Mouse (Mus musculus): ENCODE results near the gene Letm1. TPM values are rescaled to one million over a fixed set of nuclear protein-coding genes. Genes with fewer than 3 reads are reported as not detected.

The Letm1 gene
- polyA plus RNA-seq, 1 experiment from 2014 or later, result 45.0 TPM

- H3K9ac ChIP-seq (ENCODE audit: low read length), result no peak overlapping the region
- 69% methylated on average over 2 of the region's 2 CpGs for WGBS
- no peak for ATAC-seq (ENCODE audit: insufficient number of reproducible peaks, insufficient read depth, low FRiP score, low read depth)
- peaks cover 17% of the 10 kb centered on the region for H3K9me3 ChIP-seq (ENCODE audit: control insufficient read depth, low read length)
- H3K4me3 ChIP-seq (ENCODE audit: control insufficient read depth in 1 of 2, insufficient read depth in 1 of 2, low read depth in 1 of 2, low read length in 2 of 2), result no peak overlapping the region
- no peak overlapping the region for H3K4me2 ChIP-seq (ENCODE audit: low read length)
- H3K27ac ChIP-seq (replicated peaks in 1 of 2; ENCODE audit: control insufficient read depth in 1 of 2, insufficient read depth in 1 of 2, low read depth in 2 of 2, low read length in 2 of 2), result no peak overlapping the region
- no peaks in the 10 kb centered on the region for H3K27me3 ChIP-seq (ENCODE audit: control insufficient read depth, insufficient read depth, low read length)
- H3K36me3 ChIP-seq (ENCODE audit: control insufficient read depth, insufficient read depth, low read length), result no peaks in the 10 kb centered on the region
- no peaks in the 10 kb centered on the region for H3K4me1 ChIP-seq (ENCODE audit: control insufficient read depth in 2 of 2, insufficient read depth in 2 of 2, low read length in 2 of 2)
These were observed 20.7 kb upstream of the Letm1 start for GRCm38 (mm10) chr5:33803337-33803736.

- ATAC-seq (ENCODE audit: insufficient number of reproducible peaks, insufficient read depth, low FRiP score, low read depth), result no peak
These were observed 9.5 kb upstream of the Letm1 start for GRCm38 (mm10) chr5:33791912-33792643.

DNA sequence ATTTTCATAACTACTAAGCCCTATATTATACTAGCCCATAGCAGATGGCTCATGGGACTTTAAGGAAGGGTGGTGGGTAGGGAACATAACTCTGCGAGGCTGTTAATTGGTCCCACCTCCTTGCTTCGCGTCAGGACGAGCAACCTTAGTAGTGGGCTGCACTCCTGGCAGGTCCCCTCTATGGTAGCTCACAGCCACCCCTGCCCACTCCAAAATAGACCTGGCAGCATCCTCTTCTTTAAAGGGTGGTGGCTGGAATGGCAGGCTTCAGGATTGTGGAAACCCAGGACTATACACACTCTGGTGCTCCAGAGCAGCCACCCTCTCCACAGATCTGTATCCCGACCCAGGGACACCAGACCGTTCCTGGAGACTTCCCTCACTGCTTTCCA, 378 bp upstream of the Letm1 start:
- Histone ChIP-seq H3K4me2 (ENCODE audit: low read length) (peak overlapping the region; percentile 93), H3K27ac (replicated peaks in 1 of 2; ENCODE audit: control insufficient read depth in 1 of 2, insufficient read depth in 1 of 2, low read depth in 2 of 2, low read length in 2 of 2) (peak overlapping the region in 1 of 2 experiments; percentile 78; a peak in 1 of 4 replicates), H3K9ac (ENCODE audit: low read length) (peak overlapping the region; percentile 80), H3K27me3 (ENCODE audit: control insufficient read depth, insufficient read depth, low read length) (no peaks in the 10 kb centered on the region), H3K4me3 (ENCODE audit: control insufficient read depth in 1 of 2, insufficient read depth in 1 of 2, low read depth in 1 of 2, low read length in 2 of 2) (peak overlapping the region; percentile 72 to 73), H3K9me3 (ENCODE audit: control insufficient read depth, low read length) (no peaks in the 10 kb centered on the region), H3K36me3 (ENCODE audit: control insufficient read depth, insufficient read depth, low read length) (peaks cover under 1% of the 10 kb centered on the region; the same call in 1 of the 2 replicates), H3K4me1 (ENCODE audit: control insufficient read depth in 2 of 2, insufficient read depth in 2 of 2, low read length in 2 of 2) (peaks cover 3 to 10% of the 10 kb centered on the region in 2 experiments; a peak in 3 of 4 replicates)
- WGBS, result 5% methylated on average over 6 of the region's 6 CpGs
- 0 out of 2 replicates have a peak, but pooled peaks have one; percentile 5 for ATAC-seq (ENCODE audit: insufficient number of reproducible peaks, insufficient read depth, low FRiP score, low read depth)

More at GRCm38 (mm10) chr5:33791912-33792643, 9.5 kb upstream of the Letm1 start:
- no peak overlapping the region for H3K4me2 ChIP-seq (ENCODE audit: low read length)
- H3K9me3 ChIP-seq (ENCODE audit: control insufficient read depth, low read length), result no peaks in the 10 kb centered on the region
- no peak overlapping the region for H3K27ac ChIP-seq (replicated peaks in 1 of 2; ENCODE audit: control insufficient read depth in 1 of 2, insufficient read depth in 1 of 2, low read depth in 2 of 2, low read length in 2 of 2)
- no peaks in the 10 kb centered on the region for H3K4me1 ChIP-seq (ENCODE audit: control insufficient read depth in 2 of 2, insufficient read depth in 2 of 2, low read length in 2 of 2)
- no peak overlapping the region for H3K4me3 ChIP-seq (ENCODE audit: control insufficient read depth in 1 of 2, insufficient read depth in 1 of 2, low read depth in 1 of 2, low read length in 2 of 2)
- WGBS, result 68% methylated on average over 5 of the region's 5 CpGs
- no peak overlapping the region for H3K9ac ChIP-seq (ENCODE audit: low read length)
- no peaks in the 10 kb centered on the region for H3K36me3 ChIP-seq (ENCODE audit: control insufficient read depth, insufficient read depth, low read length)
- H3K27me3 ChIP-seq (ENCODE audit: control insufficient read depth, insufficient read depth, low read length), result no peaks in the 10 kb centered on the region

DNA sequence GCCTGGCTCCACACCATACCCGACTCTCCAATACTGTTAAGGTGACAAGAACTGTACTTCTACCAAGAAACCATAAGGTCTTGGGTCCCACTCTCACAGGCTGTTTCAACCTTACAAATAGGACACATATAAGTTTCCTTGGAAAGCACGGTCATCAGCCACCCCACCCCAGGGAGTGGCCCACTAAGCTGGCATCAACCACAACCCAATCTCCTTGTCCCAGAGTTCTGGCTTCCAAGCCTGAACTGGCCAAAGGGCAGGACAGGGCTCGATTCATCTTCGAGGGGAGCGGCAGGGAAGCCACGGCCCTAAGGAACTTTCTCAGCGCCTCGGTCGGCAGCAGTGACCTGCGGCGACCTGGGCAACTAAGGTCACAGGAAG, 663 bp downstream of the Letm1 start:
- Histone ChIP-seq H3K4me1 (ENCODE audit: control insufficient read depth in 2 of 2, insufficient read depth in 2 of 2, low read length in 2 of 2) (peaks cover 3 to 10% of the 10 kb centered on the region in 2 experiments; a peak in 3 of 4 replicates), H3K9ac (ENCODE audit: low read length) (peak overlapping the region; percentile 80), H3K9me3 (ENCODE audit: control insufficient read depth, low read length) (no peaks in the 10 kb centered on the region), H3K4me3 (ENCODE audit: control insufficient read depth in 1 of 2, insufficient read depth in 1 of 2, low read depth in 1 of 2, low read length in 2 of 2) (peak overlapping the region; percentile 72 to 73), H3K27ac (replicated peaks in 1 of 2; ENCODE audit: control insufficient read depth in 1 of 2, insufficient read depth in 1 of 2, low read depth in 2 of 2, low read length in 2 of 2) (peak overlapping the region in 1 of 2 experiments; percentile 78; a peak in 2 of 4 replicates), H3K27me3 (ENCODE audit: control insufficient read depth, insufficient read depth, low read length) (no peaks in the 10 kb centered on the region), H3K4me2 (ENCODE audit: low read length) (peak overlapping the region; percentile 93), H3K36me3 (ENCODE audit: control insufficient read depth, insufficient read depth, low read length) (peaks cover 11% of the 10 kb centered on the region; the same call in 1 of the 2 replicates)
- ATAC-seq (ENCODE audit: insufficient number of reproducible peaks, insufficient read depth, low FRiP score, low read depth), result no peak
- 4% methylated on average over 11 of the region's 11 CpGs for WGBS

GRCm38 (mm10) chr5:33777195-33777594, 5.4 kb downstream of the Letm1 start:
- Histone ChIP-seq H3K27ac (replicated peaks in 1 of 2; ENCODE audit: control insufficient read depth in 1 of 2, insufficient read depth in 1 of 2, low read depth in 2 of 2, low read length in 2 of 2) (no peak overlapping the region), H3K36me3 (ENCODE audit: control insufficient read depth, insufficient read depth, low read length) (peaks cover 35% of the 10 kb centered on the region), H3K9ac (ENCODE audit: low read length) (no peak overlapping the region), H3K4me3 (ENCODE audit: control insufficient read depth in 1 of 2, insufficient read depth in 1 of 2, low read depth in 1 of 2, low read length in 2 of 2) (no peak overlapping the region), H3K9me3 (ENCODE audit: control insufficient read depth, low read length) (no peaks in the 10 kb centered on the region), H3K4me2 (ENCODE audit: low read length) (no peak overlapping the region), H3K4me1 (ENCODE audit: control insufficient read depth in 2 of 2, insufficient read depth in 2 of 2, low read length in 2 of 2) (peaks cover 0 to 10% of the 10 kb centered on the region in 2 experiments; a peak in 3 of 4 replicates), H3K27me3 (ENCODE audit: control insufficient read depth, insufficient read depth, low read length) (no peaks in the 10 kb centered on the region)
- ATAC-seq (ENCODE audit: insufficient number of reproducible peaks, insufficient read depth, low FRiP score, low read depth), result no peak

DNA sequence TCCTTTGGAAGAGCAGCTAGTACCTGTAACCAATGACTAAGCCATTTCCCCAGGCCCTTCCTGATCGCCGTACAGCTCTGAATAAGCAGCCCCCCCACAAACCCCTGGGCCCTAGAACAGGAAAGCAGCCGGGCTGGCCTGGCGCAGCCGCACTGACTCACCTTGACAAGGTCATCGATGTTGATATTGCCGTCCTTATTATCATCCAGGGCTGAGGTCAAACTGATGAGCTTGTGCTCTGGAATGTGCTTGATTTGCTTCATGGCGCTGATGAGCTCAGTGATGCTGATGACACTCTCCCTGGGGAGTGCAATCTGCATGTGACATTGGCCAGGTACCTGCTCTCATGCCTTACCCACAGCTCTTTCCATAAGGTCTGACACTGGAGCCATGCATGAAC, 39.1 kb downstream of the Letm1 start:
- no peaks in the 10 kb centered on the region for H3K9me3 ChIP-seq (ENCODE audit: control insufficient read depth, low read length)
- H3K4me3 ChIP-seq (ENCODE audit: control insufficient read depth in 1 of 2, insufficient read depth in 1 of 2, low read depth in 1 of 2, low read length in 2 of 2), result no peak overlapping the region
- WGBS, result 45% methylated on average over 8 of the region's 8 CpGs
- H3K27me3 ChIP-seq (ENCODE audit: control insufficient read depth, insufficient read depth, low read length), result no peaks in the 10 kb centered on the region
- peaks cover 76% of the 10 kb centered on the region for H3K36me3 ChIP-seq (ENCODE audit: control insufficient read depth, insufficient read depth, low read length)
- H3K4me1 ChIP-seq (ENCODE audit: control insufficient read depth in 2 of 2, insufficient read depth in 2 of 2, low read length in 2 of 2), result peaks cover 4 to 11% of the 10 kb centered on the region in 2 experiments; a peak in 3 of 4 replicates
- H3K9ac ChIP-seq (ENCODE audit: low read length), result no peak overlapping the region
- peak overlapping the region; percentile 21 to 36; a peak in 3 of 4 replicates for H3K27ac ChIP-seq (replicated peaks in 1 of 2; ENCODE audit: control insufficient read depth in 1 of 2, insufficient read depth in 1 of 2, low read depth in 2 of 2, low read length in 2 of 2)
- ATAC-seq (ENCODE audit: insufficient number of reproducible peaks, insufficient read depth, low FRiP score, low read depth), result no peak
- H3K4me2 ChIP-seq (ENCODE audit: low read length), result no peak overlapping the region

GRCm38 (mm10) chr5:33740548-33740947, 42.1 kb downstream of the Letm1 start:
- no peaks in the 10 kb centered on the region for H3K9me3 ChIP-seq (ENCODE audit: control insufficient read depth, low read length)
- WGBS, result 80% methylated on average over 4 of the region's 4 CpGs
- H3K27me3 ChIP-seq (ENCODE audit: control insufficient read depth, insufficient read depth, low read length), result no peaks in the 10 kb centered on the region
- ATAC-seq (ENCODE audit: insufficient number of reproducible peaks, insufficient read depth, low FRiP score, low read depth), result no peak
- H3K4me2 ChIP-seq (ENCODE audit: low read length), result no peak overlapping the region
- H3K9ac ChIP-seq (ENCODE audit: low read length), result no peak overlapping the region
- H3K36me3 ChIP-seq (ENCODE audit: control insufficient read depth, insufficient read depth, low read length), result peaks cover 46% of the 10 kb centered on the region
- H3K4me3 ChIP-seq (ENCODE audit: control insufficient read depth in 1 of 2, insufficient read depth in 1 of 2, low read depth in 1 of 2, low read length in 2 of 2), result no peak overlapping the region
- H3K4me1 ChIP-seq (ENCODE audit: control insufficient read depth in 2 of 2, insufficient read depth in 2 of 2, low read length in 2 of 2), result peaks cover 4 to 11% of the 10 kb centered on the region in 2 experiments; a peak in 3 of 4 replicates
- H3K27ac ChIP-seq (replicated peaks in 1 of 2; ENCODE audit: control insufficient read depth in 1 of 2, insufficient read depth in 1 of 2, low read depth in 2 of 2, low read length in 2 of 2), result no peak overlapping the region

All from heart, embryonic 14.5 days (tissue).